Mouse (Mus musculus) kidney, embryonic 16.5 days (tissue): Measurements from ENCODE around the gene Musk. TPM values are rescaled to one million over a fixed set of nuclear protein-coding genes. Genes with fewer than 3 reads are reported as not detected.

Experiments used
- ATAC-seq: fragments of 200-750 bp; cut with Nextera tagmentation; 2 replicates; pipeline ENCODE4 v1.8.0; 2017; ENCODE audit warnings: moderate TSS enrichment; ENCODE audit not compliant: low FRiP score, low TSS enrichment
- H3K27ac ChIP-seq: fragments of 300-500 bp; sonication (generic); 2 replicates; pipeline ENCODE4 v1.5.1; 2014; ENCODE audit warnings: low read length
- H3K27me3 ChIP-seq: fragments of 300-500 bp; sonication (generic); 2 replicates; pipeline ENCODE4 v1.6.1; 2014; ENCODE audit warnings: low read length, control low read depth, mixed read lengths; ENCODE audit not compliant: insufficient read depth
- H3K36me3 ChIP-seq: fragments of 300-500 bp; sonication (generic); 2 replicates; pipeline ENCODE4 v1.6.1; 2014; ENCODE audit warnings: low read length, control low read depth, mixed read lengths; ENCODE audit not compliant: insufficient read depth
- H3K4me1 ChIP-seq: fragments of 300-500 bp; sonication (generic); 2 replicates; pipeline ENCODE4 v1.6.1; 2014; ENCODE audit warnings: low read length, control low read depth, mixed read lengths; ENCODE audit not compliant: insufficient read depth
- H3K4me2 ChIP-seq: fragments of 300-500 bp; sonication (generic); replicated peaks from 2 replicates; pipeline ENCODE4 v1.6.1; 2014; ENCODE audit warnings: low read depth, low read length
- H3K4me3 ChIP-seq: fragments of 300-500 bp; sonication (generic); 2 replicates; pipeline ENCODE4 v1.5.1; 2014; ENCODE audit warnings: mild to moderate bottlenecking, low read length
- H3K9ac ChIP-seq: fragments of 300-500 bp; sonication (generic); replicated peaks from 2 replicates; pipeline ENCODE4 v1.6.1; 2014; ENCODE audit warnings: low read length
- H3K9me3 ChIP-seq: fragments of 300-500 bp; sonication (generic); 2 replicates; pipeline ENCODE4 v1.6.1; 2016; ENCODE audit warnings: low read length, control low read depth
- WGBS: fragments of 180-500 bp; shearing (Covaris S2); extraction: QIAGEN DNeasy Blood & Tissue Kit; methylation state at CpG from one replicate; pipeline ENCODE4 v1.1.7; 2014; 5-methylcytosine and 5-hydroxymethylcytosine counted together
- polyA plus RNA-seq: library from polyadenylated mRNA; unstranded; fragments of >200 nt; fragmentation: Nextera tagmentation; extraction: Ambion mirVana; gene quantifications from 2 replicates; pipeline ENCODE4 v1.2.1, GENCODE M21; 2015

Gene Musk
- polyA plus RNA-seq, 1 experiment from 2014 or later: 0.17 TPM

- H3K4me3 ChIP-seq: no peak overlapping the region
- no peaks in the 10 kb centered on the region for H3K27me3 ChIP-seq
- no peak overlapping the region for H3K4me2 ChIP-seq
- no peak for ATAC-seq
- no peak overlapping the region for H3K27ac ChIP-seq
- H3K9ac ChIP-seq: no peak overlapping the region
- no peaks in the 10 kb centered on the region for H3K9me3 ChIP-seq
- H3K4me1 ChIP-seq: peaks cover 20% of the 10 kb centered on the region; the same call in 1 of the 2 replicates
- WGBS: 35% methylated on average over 2 of the region's 2 CpGs
- no peaks in the 10 kb centered on the region for H3K36me3 ChIP-seq
Observed at GRCm38 (mm10) chr4:58307421-58307820, 21.7 kb downstream of the Musk start.

GRCm38 (mm10) chr4:58313344-58313743 is 27.6 kb downstream of the Musk start:
- Histone ChIP-seq H3K4me2 (no peak overlapping the region), H3K36me3 (no peaks in the 10 kb centered on the region), H3K4me3 (no peak overlapping the region), H3K27me3 (no peaks in the 10 kb centered on the region), H3K9ac (no peak overlapping the region), H3K27ac (no peak overlapping the region), H3K4me1 (0 out of 2 replicates have a peak, but pooled peaks cover 16% of the 10 kb centered on the region), H3K9me3 (no peaks in the 10 kb centered on the region)
- WGBS: 48% methylated on average over 1 of the region's 1 CpGs
- no peak for ATAC-seq

- Histone ChIP-seq H3K27me3 (no peaks in the 10 kb centered on the region), H3K4me1 (0 out of 2 replicates have a peak, but pooled peaks cover 18% of the 10 kb centered on the region), H3K4me2 (peak overlapping the region; percentile 11), H3K9me3 (no peaks in the 10 kb centered on the region), H3K27ac (peak overlapping the region; percentile 72), H3K4me3 (no peak overlapping the region), H3K36me3 (no peaks in the 10 kb centered on the region), H3K9ac (no peak overlapping the region)
- WGBS: 12% methylated on average over 4 of the region's 4 CpGs
- ATAC-seq: peak; percentile 89
Observed at GRCm38 (mm10) chr4:58314942-58315508, 29.3 kb downstream of the Musk start.

- no peak overlapping the region for H3K9ac ChIP-seq
- no peaks in the 10 kb centered on the region for H3K9me3 ChIP-seq
- no peak overlapping the region for H3K4me3 ChIP-seq
- H3K4me1 ChIP-seq: 0 out of 2 replicates have a peak, but pooled peaks cover 18% of the 10 kb centered on the region
- 89% methylated on average over 3 of the region's 3 CpGs for WGBS
- H3K36me3 ChIP-seq: no peaks in the 10 kb centered on the region
- H3K27me3 ChIP-seq: no peaks in the 10 kb centered on the region
- no peak for ATAC-seq
- no peak overlapping the region for H3K27ac ChIP-seq
- no peak overlapping the region for H3K4me2 ChIP-seq
Observed at GRCm38 (mm10) chr4:58317536-58317935, 31.8 kb downstream of the Musk start.

GRCm38 (mm10) chr4:58320293-58320692 is 34.5 kb downstream of the Musk start:
- no peak for ATAC-seq
- 61% methylated on average over 4 of the region's 4 CpGs for WGBS

GRCm38 (mm10) chr4:58326746-58327145 is 41.0 kb downstream of the Musk start:
- Histone ChIP-seq H3K27ac (no peak overlapping the region), H3K4me2 (no peak overlapping the region), H3K9me3 (no peaks in the 10 kb centered on the region), H3K9ac (no peak overlapping the region), H3K4me3 (no peak overlapping the region), H3K4me1 (no peaks in the 10 kb centered on the region), H3K36me3 (no peaks in the 10 kb centered on the region), H3K27me3 (no peaks in the 10 kb centered on the region)
- ATAC-seq: no peak
- 63% methylated on average over 3 of the region's 3 CpGs for WGBS

More at GRCm38 (mm10) chr4:58320293-58320692, 34.5 kb downstream of the Musk start:
- H3K4me3 ChIP-seq: no peak overlapping the region
- no peaks in the 10 kb centered on the region for H3K27me3 ChIP-seq
- no peak overlapping the region for H3K9ac ChIP-seq
- no peaks in the 10 kb centered on the region for H3K36me3 ChIP-seq
- no peak overlapping the region for H3K4me2 ChIP-seq
- no peak overlapping the region for H3K27ac ChIP-seq
- 0 out of 2 replicates have a peak, but pooled peaks cover 6% of the 10 kb centered on the region for H3K4me1 ChIP-seq
- no peaks in the 10 kb centered on the region for H3K9me3 ChIP-seq

GRCm38 (mm10) chr4:58328231-58328630 is 42.5 kb downstream of the Musk start:
- WGBS: 83% methylated on average over 4 of the region's 4 CpGs
- no peaks in the 10 kb centered on the region for H3K9me3 ChIP-seq
- no peak overlapping the region for H3K27ac ChIP-seq
- H3K36me3 ChIP-seq: no peaks in the 10 kb centered on the region
- peaks cover 8% of the 10 kb centered on the region; the same call in 1 of the 2 replicates for H3K4me1 ChIP-seq
- H3K27me3 ChIP-seq: no peaks in the 10 kb centered on the region
- H3K4me2 ChIP-seq: no peak overlapping the region
- H3K9ac ChIP-seq: no peak overlapping the region
- no peak for ATAC-seq
- no peak overlapping the region for H3K4me3 ChIP-seq

GRCm38 (mm10) chr4:58330016-58330415 is 44.3 kb downstream of the Musk start:
- WGBS: 87% methylated on average over 4 of the region's 4 CpGs
- no peak for ATAC-seq

GRCm38 (mm10) chr4:58330864-58331638 is 45.3 kb downstream of the Musk start:
- no peaks in the 10 kb centered on the region for H3K27me3 ChIP-seq
- H3K4me2 ChIP-seq: no peak overlapping the region
- H3K9me3 ChIP-seq: no peaks in the 10 kb centered on the region
- 77% methylated on average over 10 of the region's 10 CpGs for WGBS
- no peak for ATAC-seq
- no peaks in the 10 kb centered on the region for H3K36me3 ChIP-seq
- H3K4me1 ChIP-seq: peaks cover 11% of the 10 kb centered on the region; the same call in 1 of the 2 replicates
- H3K9ac ChIP-seq: no peak overlapping the region
- no peak overlapping the region; the same call in 1 of the 2 replicates for H3K27ac ChIP-seq
- no peak overlapping the region for H3K4me3 ChIP-seq

More at GRCm38 (mm10) chr4:58330016-58330415, 44.3 kb downstream of the Musk start:
- Histone ChIP-seq H3K27me3 (no peaks in the 10 kb centered on the region), H3K9ac (no peak overlapping the region), H3K9me3 (no peaks in the 10 kb centered on the region), H3K27ac (no peak overlapping the region), H3K4me2 (no peak overlapping the region), H3K4me1 (peaks cover 11% of the 10 kb centered on the region; the same call in 1 of the 2 replicates), H3K4me3 (no peak overlapping the region), H3K36me3 (no peaks in the 10 kb centered on the region)

- H3K9ac ChIP-seq: no peak overlapping the region
- H3K4me2 ChIP-seq: no peak overlapping the region
- ATAC-seq: peak; percentile 19; the same call in 1 of the 2 replicates
Observed at GRCm38 (mm10) chr4:58332394-58332793, 46.6 kb downstream of the Musk start.

More at GRCm38 (mm10) chr4:58332394-58332793, 46.6 kb downstream of the Musk start:
- no peaks in the 10 kb centered on the region for H3K27me3 ChIP-seq
- 20% methylated on average over 3 of the region's 3 CpGs for WGBS
- no peaks in the 10 kb centered on the region for H3K9me3 ChIP-seq
- no peaks in the 10 kb centered on the region for H3K36me3 ChIP-seq
- H3K4me3 ChIP-seq: no peak overlapping the region
- H3K4me1 ChIP-seq: peaks cover 11% of the 10 kb centered on the region; the same call in 1 of the 2 replicates
- H3K27ac ChIP-seq: no peak overlapping the region
